8 mouse cellular contexts compared by ENCODE assay signal in the genomic region with DNA sequence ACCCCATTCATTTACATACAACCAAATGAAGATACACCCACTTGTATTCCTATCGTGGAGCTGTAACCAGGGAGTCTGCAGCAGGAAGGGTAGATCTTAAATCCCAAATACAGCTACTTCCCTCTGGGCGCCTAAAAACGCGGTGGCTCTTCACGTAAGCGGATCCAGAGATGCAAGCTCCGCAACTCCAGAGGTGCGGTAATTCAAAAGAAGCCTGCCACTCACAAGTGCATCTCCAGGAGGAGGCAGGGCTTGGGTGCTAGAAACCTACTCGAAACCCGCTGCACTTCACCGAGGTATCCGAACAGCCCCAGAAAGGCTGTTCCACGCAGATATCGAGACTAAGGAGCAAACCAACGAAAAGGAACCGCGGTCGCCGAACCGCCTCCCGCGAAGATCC. TPM values are rescaled to one million over a fixed set of nuclear protein-coding genes. Genes with fewer than 3 reads are reported as not detected.
DNase-seq lines count a peak whose midpoint lies in the region; ATAC-seq and TF ChIP-seq lines count a peak whose summit lies in the region.

No protein-coding gene starts in this region.

- WGBS in heart, embryonic 12.5 days: under 1% methylated on average over 22 of the region's 22 CpGs
- under 1% methylated on average over 22 of the region's 22 CpGs for WGBS in hindbrain, embryonic 10.5 days

- peaks cover 3% of the 10 kb centered on the region; the same call in 1 of the 2 replicates for H3K79me2 ChIP-seq in MEL (ENCODE audit: control insufficient read depth, insufficient read depth, low read length, poor library complexity)

- intact Hi-C loops in heart, postnatal 10 days (cut with DNase I): loop anchor here (1.0 to 2.0 kb wide), 2 partner anchors 32 to 55 kb away; no protein-coding TSS in a partner anchor

- TF ChIP-seq RAD21 in MEL (IDR thresholded peaks at IDR 0.05; ENCODE audit: low read depth, low read length): no peak

- no peaks in the 10 kb centered on the region for H3K36me3 ChIP-seq in heart, embryonic 12.5 days
- peaks cover 0 to 29% of the 10 kb centered on the region in 2 experiments; a peak in 2 of 4 replicates for H3K36me3 ChIP-seq in MEL (ENCODE audit: control insufficient read depth in 1 of 2, insufficient read depth in 2 of 2, low read length in 2 of 2)
- no peaks in the 10 kb centered on the region for H3K36me3 ChIP-seq in hindbrain, embryonic 10.5 days

- no peak for TF ChIP-seq CTCF in MEL (IDR thresholded peaks at IDR 0.05 in 2 of 3, conservative IDR thresholded peaks at IDR 0.05 in 1 of 3; ENCODE audit: control insufficient read depth in 1 of 3, insufficient read depth in 1 of 3, low read depth in 2 of 3, low read length in 3 of 3, poor library complexity in 1 of 3, severe bottlenecking in 1 of 3)

- no peak for DNase-seq in heart, postnatal 10 days
- no peak for DNase-seq in MEL (ENCODE audit: low read depth, low spot score)
- DNase-seq in hindbrain, embryonic 10.5 days (ENCODE audit: low spot score): no peak
- DNase-seq in urinary bladder, adult 18-20 months (ENCODE audit: low spot score in 2 of 2): no peak
- no peak for DNase-seq in right cerebral cortex, postnatal 36 days (ENCODE audit: low spot score in 2 of 2)
- DNase-seq in kidney, adult 9 months: no peak

- peak overlapping the region; percentile 14; the same call in 1 of the 2 replicates for H3K27ac ChIP-seq in heart, embryonic 12.5 days (ENCODE audit: poor library complexity, severe bottlenecking)
- peak overlapping the region; percentile 49 for H3K27ac ChIP-seq in MEL (ENCODE audit: control insufficient read depth, low read depth, low read length)
- H3K27ac ChIP-seq in hindbrain, embryonic 10.5 days: peak overlapping the region; percentile 98

- no peak for TF ChIP-seq EP300 in MEL (IDR thresholded peaks at IDR 0.05; ENCODE audit: low read depth in 1 of 2, low read length in 2 of 2)

- peaks cover 2% of the 10 kb centered on the region; the same call in 1 of the 2 replicates for H3K9me3 ChIP-seq in heart, embryonic 12.5 days (replicated peaks)
- H3K9me3 ChIP-seq in MEL (replicated peaks; ENCODE audit: insufficient read depth, low read length): no peaks in the 10 kb centered on the region
- no peaks in the 10 kb centered on the region for H3K9me3 ChIP-seq in hindbrain, embryonic 10.5 days

- no peak for TF ChIP-seq POLR2A in MEL (IDR thresholded peaks at IDR 0.05; ENCODE audit: control insufficient read depth in 1 of 2, insufficient read depth in 1 of 2, low read depth in 1 of 2, low read length in 2 of 2, poor library complexity in 1 of 2)

- peak overlapping the region; percentile 68 for H3K4me3 ChIP-seq in heart, embryonic 12.5 days
- H3K4me3 ChIP-seq in MEL (ENCODE audit: control insufficient read depth in 1 of 2, insufficient read depth in 1 of 2, low read depth in 2 of 2, low read length in 2 of 2): peak overlapping the region; percentile 78 to 86
- H3K4me3 ChIP-seq in hindbrain, embryonic 10.5 days: peak overlapping the region; percentile 65

- no peaks in the 10 kb centered on the region for H3K27me3 ChIP-seq in heart, embryonic 12.5 days (replicated peaks)
- no peaks in the 10 kb centered on the region for H3K27me3 ChIP-seq in MEL (ENCODE audit: control insufficient read depth in 1 of 2, insufficient read depth in 2 of 2, low read length in 2 of 2)
- no peaks in the 10 kb centered on the region for H3K27me3 ChIP-seq in hindbrain, embryonic 10.5 days (ENCODE audit: insufficient read depth, poor library complexity, severe bottlenecking)

- peak overlapping the region; percentile 69 for H3K9ac ChIP-seq in heart, embryonic 12.5 days
- peak overlapping the region; percentile 73 for H3K9ac ChIP-seq in MEL (ENCODE audit: control insufficient read depth, low read depth, low read length, poor library complexity, severe bottlenecking)

- 0 out of 2 replicates have a peak, but pooled peaks cover 4% of the 10 kb centered on the region for H3K4me1 ChIP-seq in heart, embryonic 12.5 days (replicated peaks)
- H3K4me1 ChIP-seq in MEL (ENCODE audit: control insufficient read depth in 1 of 2, insufficient read depth in 2 of 2, low read length in 2 of 2): peaks cover 16 to 18% of the 10 kb centered on the region in 2 experiments
- H3K4me1 ChIP-seq in hindbrain, embryonic 10.5 days (replicated peaks): peaks cover 9% of the 10 kb centered on the region

- H3K4me2 ChIP-seq in heart, embryonic 12.5 days: peak overlapping the region; percentile 69

- ATAC-seq in heart, embryonic 12.5 days (ENCODE audit: insufficient number of reproducible peaks, low FRiP score): peak; percentile 23
- peak; percentile 70 for ATAC-seq in megakaryocyte-erythroid progenitor cell, adult 5-6 weeks (replicated peaks; ENCODE audit: low FRiP score, low TSS enrichment, poor library complexity, severe bottlenecking)

TF ChIP-seq in MEL, 35 proteins besides CTCF, POLR2A, EP300 and RAD21:
- TF ChIP-seq ETS1 (IDR thresholded peaks at IDR 0.05; ENCODE audit: low read depth, low read length) (0 out of 2 replicates have a peak, but pooled peaks have one; percentile 7), POLR2AphosphoS5 (IDR thresholded peaks at IDR 0.05; ENCODE audit: borderline replicate concordance, low read depth, low read length) (no peak), SIN3A (IDR thresholded peaks at IDR 0.05; ENCODE audit: low read length) (peak; percentile 3; the same call in 1 of the 2 replicates), MYB (IDR thresholded peaks at IDR 0.05; ENCODE audit: low read depth, low read length) (no peak), RCOR1 (IDR thresholded peaks at IDR 0.05; ENCODE audit: low read depth, low read length) (no peak), TBP (IDR thresholded peaks at IDR 0.05; ENCODE audit: low read depth, low read length) (0 out of 2 replicates have a peak, but pooled peaks have one; percentile 11)

RNA-seq across cellular contexts. Expression of a gene that starts 0.3 kb away (rescaled TPM):
- polyA plus RNA-seq in heart, embryonic 12.5 days (2016; fragmentation: Nextera tagmentation; extraction: Ambion mirVana): 5.4 and 6.9 TPM in 2 replicates
- 1 to 10 TPM; 5.4 to 5.7 TPM for total RNA-seq in heart, postnatal 10 days (2021)
- total RNA-seq in MEL (2012; rRNA removed): 1.5 and 1.9 TPM in 2 replicates
- 1 to 10 TPM in 1 of 2 experiments, not detected in 1; 3.0 TPM for polyA plus RNA-seq in MEL (2012; ENCODE audit: insufficient read depth in 1 of 2, insufficient read length in 2 of 2, low read depth in 1 of 2, low replicate concordance in 2 of 2, missing spikeins in 1 of 2)
- 5.6 and 6.1 TPM in 2 replicates for polyA plus RNA-seq in hindbrain, embryonic 10.5 days (2016; fragmentation: Nextera tagmentation; extraction: Ambion mirVana)
- total RNA-seq in megakaryocyte-erythroid progenitor cell, adult 5-6 weeks (2014; fragmentation: Nextera tagmentation): 2.3 and 3.7 TPM in 2 replicates
- total RNA-seq in megakaryocyte-erythroid progenitor cell, adult 5-6 weeks (2017): 1.4 and 3.0 TPM in 2 replicates

RNA-seq across cellular contexts. Expression of a gene that starts 36.0 kb away (rescaled TPM):
- polyA plus RNA-seq in heart, embryonic 12.5 days (2016; fragmentation: Nextera tagmentation; extraction: Ambion mirVana): 131 and 136 TPM in 2 replicates
- 100 to 1,000 TPM; 224 TPM for total RNA-seq in heart, postnatal 10 days (2021)
- 162 and 169 TPM in 2 replicates for total RNA-seq in MEL (2012; rRNA removed)
- 100 to 1,000 TPM; 172 to 265 TPM for polyA plus RNA-seq in MEL (2012; ENCODE audit: insufficient read depth in 1 of 2, insufficient read length in 2 of 2, low read depth in 1 of 2, low replicate concordance in 2 of 2, missing spikeins in 1 of 2)
- polyA plus RNA-seq in hindbrain, embryonic 10.5 days (2016; fragmentation: Nextera tagmentation; extraction: Ambion mirVana): 75.4 and 78.2 TPM in 2 replicates
- total RNA-seq in megakaryocyte-erythroid progenitor cell, adult 5-6 weeks (2014; fragmentation: Nextera tagmentation): 106 and 173 TPM in 2 replicates
- total RNA-seq in megakaryocyte-erythroid progenitor cell, adult 5-6 weeks (2017): 115 and 144 TPM in 2 replicates

RNA-seq across cellular contexts. Expression of a gene that starts 55.3 kb away (rescaled TPM):
- 21.7 and 22.9 TPM in 2 replicates for polyA plus RNA-seq in heart, embryonic 12.5 days (2016; fragmentation: Nextera tagmentation; extraction: Ambion mirVana)
- 10 to 100 TPM; 14.6 to 15.3 TPM for total RNA-seq in heart, postnatal 10 days (2021)
- total RNA-seq in MEL (2012; rRNA removed): 57.5 and 60.4 TPM in 2 replicates
- polyA plus RNA-seq in MEL (2012; ENCODE audit: insufficient read depth in 1 of 2, insufficient read length in 2 of 2, low read depth in 1 of 2, low replicate concordance in 2 of 2, missing spikeins in 1 of 2): 100 to 1,000 TPM in 1 of 2 experiments, 10 to 100 TPM in 1; 52.2 to 152 TPM
- polyA plus RNA-seq in hindbrain, embryonic 10.5 days (2016; fragmentation: Nextera tagmentation; extraction: Ambion mirVana): 62.9 and 66.8 TPM in 2 replicates
- total RNA-seq in megakaryocyte-erythroid progenitor cell, adult 5-6 weeks (2014; fragmentation: Nextera tagmentation): 22.5 and 43.9 TPM in 2 replicates
- 49.9 and 69.3 TPM in 2 replicates for total RNA-seq in megakaryocyte-erythroid progenitor cell, adult 5-6 weeks (2017)

RNA-seq across cellular contexts. Expression of a gene that starts 55.5 kb away (rescaled TPM):
- polyA plus RNA-seq in heart, embryonic 12.5 days (2016; fragmentation: Nextera tagmentation; extraction: Ambion mirVana): 0.10 and 0.19 TPM in 2 replicates
- total RNA-seq in heart, postnatal 10 days (2021): under 1 TPM; 0.10 TPM
- total RNA-seq in MEL (2012; rRNA removed): 0.13 and 0.23 TPM in 2 replicates
- under 1 TPM in 1 of 2 experiments, not detected in 1; 0.13 TPM for polyA plus RNA-seq in MEL (2012; ENCODE audit: insufficient read depth in 1 of 2, insufficient read length in 2 of 2, low read depth in 1 of 2, low replicate concordance in 2 of 2, missing spikeins in 1 of 2)
- polyA plus RNA-seq in hindbrain, embryonic 10.5 days (2016; fragmentation: Nextera tagmentation; extraction: Ambion mirVana): 0.20 and 0.41 TPM in 2 replicates
- total RNA-seq in megakaryocyte-erythroid progenitor cell, adult 5-6 weeks (2014; fragmentation: Nextera tagmentation): 1.8 and 7.1 TPM in 2 replicates
- total RNA-seq in megakaryocyte-erythroid progenitor cell, adult 5-6 weeks (2017): 2.3 and 3.3 TPM in 2 replicates

Comparison
In these comparisons a context has a peak if more than half of its experiments do, and no peak if none do; other contexts are left out.
1. H3K27ac ChIP-seq: peak in every context shown above with its lines; median percentile 98 in hindbrain, embryonic 10.5 days; 49 in MEL; 14 in heart, embryonic 12.5 days.